Mouse (Mus musculus) brain, embryonic 14.5 days (tissue): ENCODE results near the gene Prrg4.
"Not testable (repeated sequence)": the region's sequence is repeated elsewhere in the genome, so short reads cannot be mapped to it uniquely, and the experiment has no call there.

Experiments
- CTCF ChIP-seq: fragments of 200-500 bp; IDR thresholded peaks from 2 replicates; pipeline ENCODE4 v1.5.1; 2012; ENCODE audit warnings: inconsistent platforms, mild to moderate bottlenecking, moderate library complexity, borderline replicate concordance; ENCODE audit not compliant: insufficient read depth, insufficient read length; ENCODE audit errors: extremely low read depth
- POLR2A ChIP-seq: fragments of 200-500 bp; IDR thresholded peaks from 2 replicates; pipeline ENCODE4 v1.6.1; 2012; ENCODE audit warnings: mild to moderate bottlenecking, inconsistent platforms, borderline replicate concordance; ENCODE audit not compliant: poor library complexity, insufficient read depth, insufficient read length, severe bottlenecking; ENCODE audit errors: extremely low read depth

GRCm38 (mm10) chr2:104818763-104819162 lies 30.9 kb downstream of the Prrg4 start:
- not testable (repeated sequence) for TF ChIP-seq CTCF, POLR2A
